9 mouse cellular contexts compared by ENCODE assay signal in the genomic region with DNA sequence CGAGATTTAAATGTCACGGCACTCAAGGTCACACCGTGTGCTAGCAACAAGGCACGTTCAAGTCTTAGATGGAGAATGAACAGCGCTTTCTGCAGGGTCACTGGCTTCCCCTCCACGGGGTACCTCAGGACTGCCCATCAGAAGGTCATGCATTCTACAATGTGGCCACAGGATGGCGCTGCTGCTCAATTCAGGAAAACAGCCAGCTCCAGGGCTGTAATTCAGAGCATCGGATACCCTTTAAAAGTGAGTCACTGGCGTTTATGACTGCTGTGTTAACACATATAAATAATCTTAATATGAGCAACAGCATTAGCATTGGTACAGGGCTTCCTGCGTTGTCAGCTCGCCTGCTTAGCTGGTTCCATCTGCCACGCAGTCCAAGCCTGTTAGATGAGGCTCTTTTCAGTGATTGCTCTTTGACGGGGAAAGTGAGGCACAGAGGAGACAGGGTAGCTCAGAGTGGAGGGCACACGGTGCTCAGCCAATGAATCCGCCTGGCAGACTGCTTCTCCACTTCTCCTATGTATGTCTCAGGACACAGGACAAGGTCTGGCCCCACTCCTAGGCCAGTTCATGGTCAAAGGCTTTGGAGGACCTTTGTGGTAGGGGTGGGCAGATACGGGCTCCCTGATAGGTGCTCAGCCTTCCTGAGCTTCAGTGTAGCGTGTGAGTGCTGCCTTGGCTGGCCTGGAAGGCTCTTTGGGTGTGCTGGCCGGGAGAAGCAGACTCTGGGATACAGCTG. TPM values are rescaled to one million over a fixed set of nuclear protein-coding genes. Genes with fewer than 3 reads are reported as not detected.
DNase-seq lines count a peak whose midpoint lies in the region; ATAC-seq and TF ChIP-seq lines count a peak whose summit lies in the region.
"Had no signal": no experiment of that assay in that cellular context is flagged by ENCODE, and none has a peak within 500 bp of the region (broad histone marks: within the 10 kb centered on the region; RNA-seq: fewer than 3 reads in every experiment).

No protein-coding gene starts in this region.

- no peak overlapping the region for H3K4me3 ChIP-seq in bone marrow, adult 2 months (replicated peaks; ENCODE audit: control insufficient read depth, low read depth, low read length)
- no peak overlapping the region for H3K4me3 ChIP-seq in embryonic facial prominence, embryonic 11.5 days (ENCODE audit: low read depth, low read length)
- H3K4me3 ChIP-seq in hindbrain, embryonic 16.5 days (ENCODE audit: low read length) = no peak overlapping the region
- no peak overlapping the region for H3K4me3 ChIP-seq in liver, embryonic 13.5 days (replicated peaks)
- H3K4me3 ChIP-seq: stomach, embryonic 15.5 days had no signal

- TF ChIP-seq POLR2A in bone marrow, adult 2 months (IDR thresholded peaks at IDR 0.05; ENCODE audit: borderline replicate concordance, control insufficient read depth, low read depth, low read length) = no peak

- H3K9ac ChIP-seq in embryonic facial prominence, embryonic 11.5 days (replicated peaks; ENCODE audit: low read length) = no peak overlapping the region
- peak overlapping the region; percentile 36; the same call in 1 of the 2 replicates for H3K9ac ChIP-seq in hindbrain, embryonic 16.5 days (ENCODE audit: low read depth, low read length)
- no peak overlapping the region for H3K9ac ChIP-seq in liver, embryonic 13.5 days
- H3K9ac ChIP-seq: stomach, embryonic 15.5 days had no signal

- TF ChIP-seq CTCF in bone marrow, adult 2 months (IDR thresholded peaks at IDR 0.05; ENCODE audit: control insufficient read depth, insufficient read depth, low read length) = peak; percentile 65

- H3K4me2 ChIP-seq in embryonic facial prominence, embryonic 11.5 days (ENCODE audit: low read depth, low read length) = no peak overlapping the region
- no peak overlapping the region for H3K4me2 ChIP-seq in hindbrain, embryonic 16.5 days (ENCODE audit: low read length)
- H3K4me2 ChIP-seq in liver, embryonic 13.5 days = no peak overlapping the region
- H3K4me2 ChIP-seq: stomach, embryonic 15.5 days had no signal

- no peaks in the 10 kb centered on the region for H3K9me3 ChIP-seq in embryonic facial prominence, embryonic 11.5 days (replicated peaks; ENCODE audit: control insufficient read depth, low read length)
- no peaks in the 10 kb centered on the region for H3K9me3 ChIP-seq in hindbrain, embryonic 16.5 days (ENCODE audit: control insufficient read depth, low read length)
- H3K9me3 ChIP-seq in liver, embryonic 13.5 days (replicated peaks) = no peaks in the 10 kb centered on the region
- H3K9me3 ChIP-seq: stomach, embryonic 15.5 days had no signal

- H3K27ac ChIP-seq in bone marrow, adult 2 months (ENCODE audit: control insufficient read depth, insufficient read depth, low read depth, low read length, poor library complexity) = no peak overlapping the region
- no peak overlapping the region for H3K27ac ChIP-seq in embryonic facial prominence, embryonic 11.5 days (replicated peaks; ENCODE audit: low read depth, low read length)
- no peak overlapping the region for H3K27ac ChIP-seq in hindbrain, embryonic 16.5 days (ENCODE audit: low read depth, low read length)
- H3K27ac ChIP-seq in liver, embryonic 13.5 days = no peak overlapping the region
- H3K27ac ChIP-seq: stomach, embryonic 15.5 days had no signal

- 30% methylated on average over 18 of the region's 18 CpGs for WGBS in bone marrow, adult 2 months
- WGBS in embryonic facial prominence, embryonic 11.5 days = 28% methylated on average over 18 of the region's 18 CpGs
- 21% methylated on average over 18 of the region's 18 CpGs for WGBS in hindbrain, embryonic 16.5 days
- WGBS in liver, embryonic 13.5 days (ENCODE audit: insufficient replicate concordance) = 26% methylated on average over 18 of the region's 18 CpGs

- H3K27me3 ChIP-seq in embryonic facial prominence, embryonic 11.5 days (ENCODE audit: control insufficient read depth, insufficient read depth, low read length) = no peaks in the 10 kb centered on the region
- no peaks in the 10 kb centered on the region for H3K27me3 ChIP-seq in hindbrain, embryonic 16.5 days (replicated peaks; ENCODE audit: control insufficient read depth, insufficient read depth, low read length)
- H3K27me3 ChIP-seq in liver, embryonic 13.5 days = peaks cover 17% of the 10 kb centered on the region
- H3K27me3 ChIP-seq: stomach, embryonic 15.5 days had no signal

- H3K36me3 ChIP-seq in embryonic facial prominence, embryonic 11.5 days (replicated peaks; ENCODE audit: control insufficient read depth, insufficient read depth, low read depth, low read length) = no peaks in the 10 kb centered on the region
- no peaks in the 10 kb centered on the region for H3K36me3 ChIP-seq in hindbrain, embryonic 16.5 days (ENCODE audit: control insufficient read depth, insufficient read depth, low read length)
- no peaks in the 10 kb centered on the region for H3K36me3 ChIP-seq in liver, embryonic 13.5 days
- H3K36me3 ChIP-seq: stomach, embryonic 15.5 days had no signal

- peak; percentile 32 for DNase-seq in urinary bladder, postnatal 25 days (ENCODE audit: low spot score)
- no peak for DNase-seq in urinary bladder, adult 18-20 months (ENCODE audit: low spot score in 2 of 2)
- DNase-seq in embryonic facial prominence, embryonic 11.5 days (ENCODE audit: low spot score) = peak; percentile 66
- peak; percentile 42 for DNase-seq in liver, embryonic 13.5 days
- peak; percentile 86 for DNase-seq in retina, embryonic 14.5 days (ENCODE audit: low spot score)
- DNase-seq in heart, adult 8-10 months (ENCODE audit: low spot score) = no peak

- H3K4me1 ChIP-seq in bone marrow, adult 2 months (ENCODE audit: control insufficient read depth, insufficient read depth, low read length) = peaks cover under 1% of the 10 kb centered on the region; the same call in 1 of the 2 replicates
- H3K4me1 ChIP-seq in embryonic facial prominence, embryonic 11.5 days (ENCODE audit: control insufficient read depth, insufficient read depth, low read length) = no peaks in the 10 kb centered on the region
- H3K4me1 ChIP-seq in hindbrain, embryonic 16.5 days (ENCODE audit: control insufficient read depth, insufficient read depth, low read depth, low read length) = peaks cover 4% of the 10 kb centered on the region; the same call in 1 of the 2 replicates
- peaks cover 12% of the 10 kb centered on the region for H3K4me1 ChIP-seq in liver, embryonic 13.5 days (replicated peaks)
- H3K4me1 ChIP-seq: stomach, embryonic 15.5 days had no signal

- ATAC-seq in embryonic facial prominence, embryonic 11.5 days (replicated peaks; ENCODE audit: insufficient number of reproducible peaks, low FRiP score, low TSS enrichment, low read depth) = no peak
- peak; percentile 82 for ATAC-seq in hindbrain, embryonic 16.5 days
- no peak for ATAC-seq in liver, embryonic 13.5 days (ENCODE audit: low read depth)

RNA-seq across cellular contexts. Expression of gene Eif3d, which starts 11.8 kb away (rescaled TPM):
- polyA plus RNA-seq in bone marrow, adult 2 months (2011; ENCODE audit: insufficient read depth, insufficient read length, low replicate concordance, missing spikeins) = 53.3 and 79.3 TPM in 2 replicates
- polyA plus RNA-seq in embryonic facial prominence, embryonic 11.5 days (2014; fragmentation: Nextera tagmentation; extraction: Ambion mirVana) = 246 and 247 TPM in 2 replicates
- polyA plus RNA-seq in hindbrain, embryonic 16.5 days (2015; fragmentation: Nextera tagmentation; extraction: Ambion mirVana) = 158 and 175 TPM in 2 replicates
- polyA plus RNA-seq in liver, embryonic 13.5 days (2015; fragmentation: Nextera tagmentation; extraction: Ambion mirVana) = 200 and 222 TPM in 2 replicates
- total RNA-seq in heart, adult 8-10 months (2022) = 10 to 100 TPM; 56.3 to 67.2 (median 63.3) TPM

RNA-seq across cellular contexts. Expression of gene Foxred2, which starts 25.8 kb away (rescaled TPM):
- polyA plus RNA-seq in bone marrow, adult 2 months (2011; ENCODE audit: insufficient read depth, insufficient read length, low replicate concordance, missing spikeins) = 2.9 and 6.5 TPM in 2 replicates
- 4.9 and 8.4 TPM in 2 replicates for polyA plus RNA-seq in embryonic facial prominence, embryonic 11.5 days (2014; fragmentation: Nextera tagmentation; extraction: Ambion mirVana)
- 8.8 and 9.6 TPM in 2 replicates for polyA plus RNA-seq in hindbrain, embryonic 16.5 days (2015; fragmentation: Nextera tagmentation; extraction: Ambion mirVana)
- polyA plus RNA-seq in liver, embryonic 13.5 days (2015; fragmentation: Nextera tagmentation; extraction: Ambion mirVana) = 1.0 and 1.1 TPM in 2 replicates
- under 1 TPM; 0.27 to 0.53 (median 0.39) TPM for total RNA-seq in heart, adult 8-10 months (2022)

RNA-seq across cellular contexts. Expression of gene Txn2, which starts 53.6 kb away (rescaled TPM):
- polyA plus RNA-seq in bone marrow, adult 2 months (2011; ENCODE audit: insufficient read depth, insufficient read length, low replicate concordance, missing spikeins) = 172 and 288 TPM in 2 replicates
- polyA plus RNA-seq in embryonic facial prominence, embryonic 11.5 days (2014; fragmentation: Nextera tagmentation; extraction: Ambion mirVana) = 239 and 248 TPM in 2 replicates
- polyA plus RNA-seq in hindbrain, embryonic 16.5 days (2015; fragmentation: Nextera tagmentation; extraction: Ambion mirVana) = 215 and 216 TPM in 2 replicates
- polyA plus RNA-seq in liver, embryonic 13.5 days (2015; fragmentation: Nextera tagmentation; extraction: Ambion mirVana) = 235 and 238 TPM in 2 replicates
- total RNA-seq in heart, adult 8-10 months (2022) = 100 to 1,000 TPM; 303 to 339 (median 309) TPM

Comparison
In these comparisons a context has a peak if more than half of its experiments do, and no peak if none do; other contexts are left out.
1. DNase-seq: peak in urinary bladder, postnatal 25 days (single experiment), embryonic facial prominence, embryonic 11.5 days (single experiment), liver, embryonic 13.5 days (single experiment) and retina, embryonic 14.5 days (single experiment); none in urinary bladder, adult 18-20 months (0 of 2) and heart, adult 8-10 months (single experiment).